8 mouse cellular contexts compared by ENCODE assay signal in the genomic region with DNA sequence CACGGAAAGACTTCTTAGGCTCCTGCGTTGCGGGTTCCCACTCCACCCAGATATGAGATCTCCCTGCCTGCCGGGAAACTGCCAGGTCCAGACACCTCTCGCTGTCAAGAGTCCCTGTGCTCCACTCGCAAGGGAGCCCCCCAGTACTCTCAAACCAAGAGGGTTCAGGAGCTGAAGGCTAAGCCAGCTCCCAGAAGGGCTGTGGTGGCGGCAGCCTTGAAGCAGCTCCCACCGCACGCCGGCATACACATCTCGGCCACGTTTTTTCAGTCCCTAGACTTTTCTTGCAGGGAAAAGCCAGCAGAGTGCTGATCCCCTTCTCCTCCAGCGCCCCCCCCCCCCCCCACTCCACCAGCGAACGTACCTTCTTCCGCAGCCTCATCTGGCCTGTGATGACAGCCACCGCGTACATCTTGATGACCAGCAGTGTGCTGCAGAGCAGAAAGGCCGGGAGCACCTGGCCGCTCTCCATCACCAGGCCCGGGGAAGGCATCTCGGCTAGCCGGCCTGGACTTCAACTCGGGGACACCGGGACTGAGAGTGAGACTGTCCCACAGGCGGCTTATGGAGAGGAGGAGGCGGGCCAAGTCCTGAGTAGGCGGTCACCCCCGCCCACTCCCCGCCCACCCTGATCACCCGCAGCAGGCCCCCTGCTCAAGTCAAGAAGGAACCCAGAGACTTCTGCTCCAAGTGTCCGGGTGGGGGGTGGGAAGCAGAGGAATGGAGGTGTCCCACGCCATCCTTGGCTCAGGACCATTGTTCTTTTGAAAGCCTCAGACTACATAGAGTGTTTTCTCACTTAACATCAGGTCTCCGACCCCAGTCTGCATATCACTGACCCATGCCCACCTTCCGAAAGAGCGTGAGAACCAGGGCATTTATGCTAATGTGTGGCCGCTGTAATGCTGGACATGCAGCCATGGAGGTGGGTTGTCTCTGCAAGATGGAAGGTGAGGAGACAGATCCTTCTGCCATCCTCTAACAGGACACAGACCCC. TPM values are rescaled to one million over a fixed set of nuclear protein-coding genes. Genes with fewer than 3 reads are reported as not detected.
DNase-seq lines count a peak whose midpoint lies in the region; ATAC-seq lines count a peak whose summit lies in the region.

No protein-coding gene starts in this region.

- H3K4me2 ChIP-seq in heart, embryonic 14.5 days (ENCODE audit: low read length): peak overlapping the region; percentile 61
- H3K4me2 ChIP-seq in limb, embryonic 13.5 days (replicated peaks): peak overlapping the region; percentile 86
- peak overlapping the region; percentile 63 for H3K4me2 ChIP-seq in neural tube, embryonic 15.5 days

- peak; percentile 40; the same call in 1 of the 2 replicates for ATAC-seq in heart, embryonic 14.5 days (ENCODE audit: insufficient number of reproducible peaks, insufficient read depth, low FRiP score, low read depth)
- ATAC-seq in limb, embryonic 13.5 days (ENCODE audit: low FRiP score, low read depth): peak; percentile 80
- no peak; the same call in 1 of the 2 replicates for ATAC-seq in neural tube, embryonic 15.5 days (ENCODE audit: low FRiP score)
- no peak for ATAC-seq in CD4-positive, CD25-positive, alpha-beta regulatory T cell, adult 4 months

- H3K4me3 ChIP-seq in heart, embryonic 14.5 days (ENCODE audit: control insufficient read depth in 1 of 2, insufficient read depth in 1 of 2, low read depth in 1 of 2, low read length in 2 of 2): peak overlapping the region; percentile 34 to 37
- peak overlapping the region; percentile 55 for H3K4me3 ChIP-seq in limb, embryonic 13.5 days
- peak overlapping the region; percentile 34 for H3K4me3 ChIP-seq in neural tube, embryonic 15.5 days (replicated peaks)

- 12% methylated on average over 35 of the region's 37 CpGs for WGBS in heart, embryonic 14.5 days
- 9% methylated on average over 37 of the region's 37 CpGs for WGBS in limb, embryonic 13.5 days
- 9% methylated on average over 36 of the region's 37 CpGs for WGBS in neural tube, embryonic 15.5 days

- peaks cover 7% of the 10 kb centered on the region for H3K27me3 ChIP-seq in heart, embryonic 14.5 days (ENCODE audit: control insufficient read depth, insufficient read depth, low read length)
- H3K27me3 ChIP-seq in limb, embryonic 13.5 days: no peaks in the 10 kb centered on the region
- peaks cover 29% of the 10 kb centered on the region for H3K27me3 ChIP-seq in neural tube, embryonic 15.5 days (replicated peaks)

- peak; percentile 48 for DNase-seq in gastrocnemius, postnatal 10 days
- no peak for DNase-seq in gastrocnemius, postnatal 36 days
- DNase-seq in ZHBTc4 (ENCODE audit: low read depth, low spot score): peak; percentile 67
- DNase-seq in layer of hippocampus, postnatal 10 days (ENCODE audit: low spot score in 2 of 2): no peak

- no peaks in the 10 kb centered on the region for H3K9me3 ChIP-seq in heart, embryonic 14.5 days (ENCODE audit: control insufficient read depth, low read length)
- no peaks in the 10 kb centered on the region for H3K9me3 ChIP-seq in limb, embryonic 13.5 days
- no peaks in the 10 kb centered on the region for H3K9me3 ChIP-seq in neural tube, embryonic 15.5 days (replicated peaks)

- H3K4me1 ChIP-seq in heart, embryonic 14.5 days (ENCODE audit: control insufficient read depth in 2 of 2, insufficient read depth in 2 of 2, low read length in 2 of 2): peaks cover 20 to 32% of the 10 kb centered on the region in 2 experiments
- H3K4me1 ChIP-seq in limb, embryonic 13.5 days: peaks cover 35% of the 10 kb centered on the region
- peaks cover 13% of the 10 kb centered on the region for H3K4me1 ChIP-seq in neural tube, embryonic 15.5 days

- no peaks in the 10 kb centered on the region for H3K36me3 ChIP-seq in heart, embryonic 14.5 days (ENCODE audit: control insufficient read depth, insufficient read depth, low read length)
- no peaks in the 10 kb centered on the region for H3K36me3 ChIP-seq in limb, embryonic 13.5 days
- no peaks in the 10 kb centered on the region for H3K36me3 ChIP-seq in neural tube, embryonic 15.5 days

- H3K9ac ChIP-seq in heart, embryonic 14.5 days (ENCODE audit: low read length): peak overlapping the region; percentile 60
- H3K9ac ChIP-seq in limb, embryonic 13.5 days: peak overlapping the region; percentile 71
- H3K9ac ChIP-seq in neural tube, embryonic 15.5 days (replicated peaks): peak overlapping the region; percentile 38

- intact Hi-C loops in gastrocnemius, postnatal 36 days (cut with DNase I): no loop called here

- no peak overlapping the region for H3K27ac ChIP-seq in heart, embryonic 14.5 days (replicated peaks in 1 of 2; ENCODE audit: control insufficient read depth in 1 of 2, insufficient read depth in 1 of 2, low read depth in 2 of 2, low read length in 2 of 2)
- no peak overlapping the region for H3K27ac ChIP-seq in limb, embryonic 13.5 days
- H3K27ac ChIP-seq in neural tube, embryonic 15.5 days (replicated peaks): no peak overlapping the region

RNA-seq across cellular contexts. Expression of gene Ptges, which starts 26.6 kb away (rescaled TPM):
- total RNA-seq in gastrocnemius, postnatal 10 days (2021): 1 to 10 TPM; 7.4 to 9.0 TPM
- total RNA-seq in gastrocnemius, postnatal 36 days (2021): 1 to 10 TPM; 3.0 to 6.5 TPM
- 3.2 and 3.9 TPM in 2 replicates for polyA plus RNA-seq in heart, embryonic 14.5 days (2014; fragmentation: Nextera tagmentation; extraction: Ambion mirVana)
- 14.1 and 16.4 TPM in 2 replicates for polyA plus RNA-seq in limb, embryonic 13.5 days (2015; fragmentation: Nextera tagmentation; extraction: Ambion mirVana)
- polyA plus RNA-seq in neural tube, embryonic 15.5 days (2015; fragmentation: Nextera tagmentation; extraction: Ambion mirVana): 3.6 and 4.0 TPM in 2 replicates
- polyA plus RNA-seq in CD4-positive, CD25-positive, alpha-beta regulatory T cell, adult 4 months (2017; shearing (Covaris generic)): not detected
- 1 to 10 TPM; 5.7 to 6.6 TPM for total RNA-seq in layer of hippocampus, postnatal 10 days (2021)

RNA-seq across cellular contexts. Expression of gene Tor1b, which starts 49.7 kb away (rescaled TPM):
- total RNA-seq in gastrocnemius, postnatal 10 days (2021): 10 to 100 TPM; 20.9 to 23.4 TPM
- 10 to 100 TPM; 19.0 to 22.7 TPM for total RNA-seq in gastrocnemius, postnatal 36 days (2021)
- polyA plus RNA-seq in heart, embryonic 14.5 days (2014; fragmentation: Nextera tagmentation; extraction: Ambion mirVana): 22.4 and 26.1 TPM in 2 replicates
- polyA plus RNA-seq in limb, embryonic 13.5 days (2015; fragmentation: Nextera tagmentation; extraction: Ambion mirVana): 33.0 and 33.5 TPM in 2 replicates
- 17.3 and 20.2 TPM in 2 replicates for polyA plus RNA-seq in neural tube, embryonic 15.5 days (2015; fragmentation: Nextera tagmentation; extraction: Ambion mirVana)
- polyA plus RNA-seq in CD4-positive, CD25-positive, alpha-beta regulatory T cell, adult 4 months (2017; shearing (Covaris generic)): 10 to 100 TPM; 24.5 to 25.6 TPM
- 10 to 100 TPM; 33.3 to 35.2 TPM for total RNA-seq in layer of hippocampus, postnatal 10 days (2021)

Comparison
In these comparisons a context has a peak if more than half of its experiments do, and no peak if none do; other contexts are left out.
1. DNase-seq: peak in gastrocnemius, postnatal 10 days (single experiment) and ZHBTc4 (single experiment); none in gastrocnemius, postnatal 36 days (0 of 2) and layer of hippocampus, postnatal 10 days (0 of 2).
2. ATAC-seq: peak in heart, embryonic 14.5 days (single experiment) and limb, embryonic 13.5 days (single experiment); none in neural tube, embryonic 15.5 days (single experiment) and CD4-positive, CD25-positive, alpha-beta regulatory T cell, adult 4 months (single experiment).
3. Peak in every context shown above with its lines, with median percentiles within 50 percentile points of each other: H3K4me2 ChIP-seq, H3K4me3 ChIP-seq and H3K9ac ChIP-seq.